Mouse (Mus musculus): Measurements from ENCODE around the gene Ces1d. TPM values are rescaled to one million over a fixed set of nuclear protein-coding genes. Genes with fewer than 3 reads are reported as not detected.

The Ces1d gene
- total and polyA plus RNA-seq, 3 experiments = not detected

GRCm38 (mm10) chr8:93131233-93131980 is 66.2 kb downstream of the Ces1d start, which contains the start of gene Ces1c:
Gene Ces1c (minus strand): TSS chr8:93131283.
- H3K9me3 ChIP-seq (replicated peaks; ENCODE audit: low read length) = no peaks in the 10 kb centered on the region
- H3K4me1 ChIP-seq (ENCODE audit: control insufficient read depth in 1 of 2, insufficient read depth in 2 of 2) = no peaks in the 10 kb centered on the region
- no peak within 1 kb of the TSS for H3K9ac ChIP-seq (ENCODE audit: insufficient read depth, low read depth)
- dilution Hi-C loops (cut with MboI; ENCODE audit: extremely low pct_ligation_motif_present, extremely low pct_unique_long_range_greater_than_20kb, low sequenced_read_pairs) (no loop called here), in situ Hi-C loops (cut with MboI; ENCODE audit: low pct_ligation_motif_present, low pct_unique_long_range_greater_than_20kb, low sequenced_read_pairs) (no loop called here)
- H3K79me2 ChIP-seq (replicated peaks; ENCODE audit: control insufficient read depth, extremely low read depth, insufficient read depth, poor library complexity, severe bottlenecking) = no peaks in the 10 kb centered on the region
- DNase-seq (ENCODE audit: extremely low read depth) = no peak
- no peaks in the 10 kb centered on the region for H3K36me3 ChIP-seq (replicated peaks in 1 of 2; ENCODE audit: control insufficient read depth in 1 of 2, insufficient read depth in 1 of 2, low read length in 1 of 2)
- no peak within 1 kb of the TSS for H3K4me2 ChIP-seq (ENCODE audit: insufficient read depth, low read depth, poor library complexity, severe bottlenecking)
- no peak within 1 kb of the TSS for H3K27ac ChIP-seq (ENCODE audit: insufficient read depth, low read depth)
- no peak within 1 kb of the TSS for H3K4me3 ChIP-seq (replicated peaks in 1 of 3; ENCODE audit: low read depth in 2 of 3, low read length in 2 of 3, poor library complexity in 1 of 3)
- no peak for TF ChIP-seq GABPA (IDR thresholded peaks at IDR 0.05; ENCODE audit: insufficient replicate concordance, low read depth, low read length)
- no peak for TF ChIP-seq MAX (IDR thresholded peaks at IDR 0.05; ENCODE audit: low read length)
- no peak for TF ChIP-seq RCOR1 (conservative IDR thresholded peaks at IDR 0.05; ENCODE audit: low read depth, low read length)
- TF ChIP-seq HCFC1 (IDR thresholded peaks at IDR 0.05; ENCODE audit: low read depth, low read length) = no peak
- TF ChIP-seq ETS1 (conservative IDR thresholded peaks at IDR 0.05; ENCODE audit: low read depth, low read length) = no peak
- TF ChIP-seq ZNF384 (IDR thresholded peaks at IDR 0.05; ENCODE audit: low read depth, low read length) = no peak
- no peak for TF ChIP-seq SIN3A (IDR thresholded peaks at IDR 0.05; ENCODE audit: low read length)
- TF ChIP-seq SMC3 (IDR thresholded peaks at IDR 0.05; ENCODE audit: low read depth, low read length) = no peak
- TF ChIP-seq ZMIZ1 (IDR thresholded peaks at IDR 0.05; ENCODE audit: low read depth, low read length) = no peak
- TF ChIP-seq NELFE (IDR thresholded peaks at IDR 0.05; ENCODE audit: low read depth, low read length) = no peak
- TF ChIP-seq POLR2A (IDR thresholded peaks at IDR 0.05; ENCODE audit: low read depth, low read length) = no peak
- TF ChIP-seq E2F4 (IDR thresholded peaks at IDR 0.05; ENCODE audit: insufficient replicate concordance, low read depth, low read length) = no peak
- no peak for TF ChIP-seq UBTF (IDR thresholded peaks at IDR 0.05; ENCODE audit: low read depth, low read length)
- TF ChIP-seq TCF12 (IDR thresholded peaks at IDR 0.05; ENCODE audit: low read depth, low read length) = no peak
- TF ChIP-seq PAX5 (IDR thresholded peaks at IDR 0.05; ENCODE audit: low read length) = no peak
- H3K27me3 ChIP-seq (replicated peaks) = peaks cover 10% of the 10 kb centered on the region

- Histone ChIP-seq H3K79me2 (replicated peaks; ENCODE audit: control insufficient read depth, extremely low read depth, insufficient read depth, poor library complexity, severe bottlenecking) (no peaks in the 10 kb centered on the region), H3K27ac (ENCODE audit: insufficient read depth, low read depth) (no peak overlapping the region), H3K4me3 (replicated peaks in 1 of 3; ENCODE audit: low read depth in 2 of 3, low read length in 2 of 3, poor library complexity in 1 of 3) (no peak overlapping the region), H3K36me3 (replicated peaks in 1 of 2; ENCODE audit: control insufficient read depth in 1 of 2, insufficient read depth in 1 of 2, low read length in 1 of 2) (no peaks in the 10 kb centered on the region), H3K9me3 (replicated peaks; ENCODE audit: low read length) (no peaks in the 10 kb centered on the region), H3K4me2 (ENCODE audit: insufficient read depth, low read depth, poor library complexity, severe bottlenecking) (no peak overlapping the region), H3K4me1 (ENCODE audit: control insufficient read depth in 1 of 2, insufficient read depth in 2 of 2) (no peaks in the 10 kb centered on the region), H3K9ac (ENCODE audit: insufficient read depth, low read depth) (no peak overlapping the region), H3K27me3 (replicated peaks) (peaks cover 21% of the 10 kb centered on the region)
- in situ Hi-C loops (cut with MboI; ENCODE audit: low pct_ligation_motif_present, low pct_unique_long_range_greater_than_20kb, low sequenced_read_pairs) = no loop called here
- TF ChIP-seq GABPA (IDR thresholded peaks at IDR 0.05; ENCODE audit: insufficient replicate concordance, low read depth, low read length) (no peak), ELF1 (IDR thresholded peaks at IDR 0.05; ENCODE audit: low read depth, low read length) (no peak), MYC (IDR thresholded peaks at IDR 0.05; ENCODE audit: low read depth, low read length) (no peak), KAT2A (IDR thresholded peaks at IDR 0.05; ENCODE audit: insufficient replicate concordance, low read length) (no peak), HCFC1 (IDR thresholded peaks at IDR 0.05; ENCODE audit: low read depth, low read length) (no peak), MXI1 (IDR thresholded peaks at IDR 0.05; ENCODE audit: low read depth, low read length) (no peak), CHD1 (IDR thresholded peaks at IDR 0.05; ENCODE audit: low read depth, low read length) (no peak), MEF2A (IDR thresholded peaks at IDR 0.05; ENCODE audit: borderline replicate concordance, low read depth, low read length) (no peak), CHD2 (IDR thresholded peaks at IDR 0.05; ENCODE audit: low read length) (no peak), POLR2AphosphoS2 (IDR thresholded peaks at IDR 0.05; ENCODE audit: low read depth, low read length) (no peak), MAFK (IDR thresholded peaks at IDR 0.05; ENCODE audit: insufficient replicate concordance, low read length) (no peak), ZNF384 (IDR thresholded peaks at IDR 0.05; ENCODE audit: low read depth, low read length) (no peak), JUND (conservative IDR thresholded peaks at IDR 0.05; ENCODE audit: low read depth, low read length) (no peak), TCF12 (IDR thresholded peaks at IDR 0.05; ENCODE audit: low read depth, low read length) (no peak), RAD21 (IDR thresholded peaks at IDR 0.05; ENCODE audit: low read depth, low read length) (no peak), TBP (conservative IDR thresholded peaks at IDR 0.05; ENCODE audit: low read depth, low read length) (no peak), MAX (IDR thresholded peaks at IDR 0.05; ENCODE audit: low read length) (no peak)
- dilution Hi-C loops (cut with MboI; ENCODE audit: extremely low pct_ligation_motif_present, extremely low pct_unique_long_range_greater_than_20kb, low sequenced_read_pairs) = no loop called here
- no peak for DNase-seq (ENCODE audit: extremely low read depth)
Measured at GRCm38 (mm10) chr8:93126476-93126875, 71.2 kb downstream of the Ces1d start.

Data from CH12.LX (cell line).